Mouse (Mus musculus) c-Kit-positive CD71-negative TER-119-negative erythroid progenitor cells, embryonic 14.5 days (primary cell): ENCODE data around the gene Slc25a22.

ENCODE experiments used
- DNase-seq: peaks from one replicate; pipeline ENCODE4 v3.0.0-alpha.2; 2013; ENCODE audit warnings: low read depth

Gene Slc25a22

DNA sequence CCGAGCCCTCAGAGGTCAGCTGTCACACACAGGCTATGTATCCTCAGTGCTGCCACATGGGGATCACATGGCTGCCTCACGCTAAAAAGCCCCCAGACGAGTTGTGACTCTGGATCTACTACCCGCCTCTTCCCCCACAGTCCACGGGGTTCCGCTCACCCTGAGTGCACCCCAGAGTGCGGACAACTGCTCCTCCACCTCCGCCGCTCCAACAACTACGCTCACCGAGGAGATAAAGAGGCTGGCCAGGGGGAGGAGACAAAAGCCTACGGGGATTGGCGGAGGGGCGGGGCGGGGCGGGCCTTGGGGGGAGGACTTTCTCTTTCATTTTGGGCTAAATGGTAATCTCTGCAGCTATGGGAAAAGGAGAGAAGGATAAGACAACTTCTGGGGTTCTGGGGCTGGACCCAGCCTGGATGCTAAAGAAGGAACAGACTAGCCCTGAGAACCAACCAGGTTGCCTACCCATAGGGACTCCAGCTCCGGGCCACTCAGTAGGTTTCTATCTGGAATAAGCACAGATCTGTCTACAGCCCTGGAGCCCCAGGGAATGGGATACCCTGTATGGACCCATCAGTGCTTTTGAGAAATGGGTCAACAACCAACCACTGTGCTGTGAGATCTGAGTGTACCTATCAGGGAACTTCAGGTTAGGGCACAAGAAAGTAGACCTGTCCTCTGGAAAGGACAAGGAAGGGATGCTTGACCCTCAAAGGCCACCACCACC lies 2.4 kb downstream of the Slc25a22 start:
- DNase-seq: peak; percentile 56

- DNase-seq: no peak
Observed at GRCm38 (mm10) chr7:141434464-141434863, 3.2 kb downstream of the Slc25a22 start.

DNA sequence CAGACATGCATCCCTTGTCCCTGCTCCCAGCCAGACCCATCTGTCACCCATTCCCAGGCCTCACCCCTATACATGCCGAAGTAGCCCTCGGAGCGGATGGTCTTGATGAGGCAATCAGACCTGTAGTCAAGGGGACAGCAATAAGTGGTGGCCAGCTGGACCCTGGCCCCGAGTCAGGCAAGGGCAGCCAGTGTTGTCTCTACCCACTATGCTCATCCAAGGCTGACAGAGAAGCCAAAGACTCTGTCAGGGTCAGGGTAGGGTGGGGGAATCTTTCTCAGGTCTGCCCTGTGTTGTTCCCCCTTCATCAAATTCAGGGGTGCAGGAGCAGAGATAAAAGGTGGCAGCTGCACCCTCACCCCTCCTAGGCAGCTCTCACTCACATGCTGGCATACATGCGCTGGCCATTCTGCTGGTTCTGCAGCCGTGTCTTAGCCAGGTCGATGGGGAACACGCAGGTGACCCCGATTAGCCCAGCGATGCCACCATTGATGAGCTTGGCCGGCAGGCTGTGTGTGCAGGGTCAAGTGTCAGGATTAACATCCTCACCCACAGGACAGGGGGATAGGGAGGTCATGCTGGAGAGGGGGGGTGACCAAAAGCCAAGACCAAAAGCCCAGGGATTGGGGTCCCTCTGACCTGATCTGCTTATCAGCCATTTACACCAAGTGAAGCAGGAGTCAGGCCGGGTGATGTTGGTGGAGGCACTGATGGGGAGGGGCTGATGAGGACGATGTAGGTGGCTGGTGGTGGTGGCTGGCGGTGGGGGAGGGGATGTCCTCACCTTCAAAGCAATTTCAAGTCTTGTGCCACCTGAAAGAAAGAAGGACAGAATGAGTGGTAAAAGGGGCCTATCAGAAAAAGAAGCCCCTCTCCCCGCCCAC lies 3.9 kb downstream of the Slc25a22 start:
- no peak for DNase-seq

- DNase-seq: no peak
Observed at GRCm38 (mm10) chr7:141432741-141433516, 4.8 kb downstream of the Slc25a22 start.

GRCm38 (mm10) chr7:141432186-141432611 lies 5.5 kb downstream of the Slc25a22 start:
- DNase-seq: no peak

DNA sequence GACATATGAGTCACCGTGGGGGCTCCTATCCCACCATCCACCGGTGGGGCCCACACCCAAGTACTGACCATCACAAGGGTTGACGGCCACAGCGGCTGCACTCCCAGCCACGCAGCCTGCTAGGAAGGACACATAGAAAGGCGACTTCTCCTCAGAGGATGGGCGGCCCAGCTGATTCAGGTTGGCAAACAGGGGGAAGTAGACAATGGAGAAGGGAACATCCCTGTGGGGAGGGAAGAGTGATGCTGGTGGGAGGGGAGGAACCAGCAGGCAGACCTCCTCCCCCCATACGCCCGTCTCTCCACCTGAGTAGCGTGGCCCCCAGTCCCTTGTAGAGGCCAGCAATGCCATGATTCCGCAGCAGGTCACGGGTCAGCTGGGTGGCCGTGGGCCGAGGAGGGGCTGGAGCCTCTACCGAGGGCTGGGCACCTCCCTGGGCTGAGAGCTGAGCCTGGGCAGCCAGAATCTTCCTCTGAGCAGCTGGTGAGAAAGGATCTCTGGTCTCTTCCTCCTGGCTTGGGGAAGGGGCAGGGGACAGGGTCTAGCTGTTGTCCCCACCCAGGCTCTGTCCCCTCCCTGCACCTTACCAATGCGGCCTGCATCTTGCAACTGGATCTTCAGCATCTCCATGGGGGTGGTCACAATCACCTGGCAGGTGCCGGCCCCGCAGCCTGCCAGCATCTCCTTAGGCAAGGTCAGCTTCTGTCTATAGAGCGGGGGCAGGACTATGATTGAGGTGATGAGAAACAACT lies 6.1 kb downstream of the Slc25a22 start:
- no peak for DNase-seq

GRCm38 (mm10) chr7:141430585-141431240 lies 7.0 kb downstream of the Slc25a22 start:
- no peak for DNase-seq

DNA sequence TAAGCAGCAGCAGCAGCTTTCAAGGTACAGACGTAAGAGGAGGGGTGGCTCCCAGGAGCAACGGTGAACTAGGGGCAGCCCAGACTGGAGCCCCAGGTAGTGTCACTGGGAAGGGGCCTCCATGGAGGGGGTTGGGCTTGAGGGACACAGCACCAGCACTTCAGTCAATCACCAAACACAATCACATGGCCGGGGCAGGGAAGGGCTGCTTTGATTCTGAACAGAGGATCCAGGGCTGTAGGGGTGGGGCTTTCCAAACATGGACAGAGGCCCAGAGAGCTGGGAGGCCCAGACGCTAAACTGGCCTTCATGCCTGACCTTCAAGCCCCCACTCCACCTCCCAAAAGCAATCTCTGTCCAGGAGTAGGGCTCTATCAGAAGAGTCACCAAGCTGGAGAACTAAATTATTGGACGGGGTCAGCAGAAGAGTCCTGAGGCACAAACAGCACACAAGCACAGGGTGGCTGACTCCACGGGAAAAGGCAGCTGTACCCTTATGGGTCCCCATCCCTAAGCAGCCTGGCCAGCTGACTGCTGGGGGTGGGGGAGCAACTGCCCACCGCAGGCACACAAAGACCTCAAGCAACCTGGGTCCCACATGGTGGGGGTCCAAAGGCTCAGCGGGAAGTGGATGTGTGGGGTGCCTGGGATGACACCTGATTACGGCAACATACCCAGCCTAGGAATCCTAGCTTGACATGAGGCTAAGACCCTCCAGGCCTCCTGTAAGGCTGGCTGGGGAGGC lies 7.7 kb downstream of the Slc25a22 start:
- no peak for DNase-seq

DNA sequence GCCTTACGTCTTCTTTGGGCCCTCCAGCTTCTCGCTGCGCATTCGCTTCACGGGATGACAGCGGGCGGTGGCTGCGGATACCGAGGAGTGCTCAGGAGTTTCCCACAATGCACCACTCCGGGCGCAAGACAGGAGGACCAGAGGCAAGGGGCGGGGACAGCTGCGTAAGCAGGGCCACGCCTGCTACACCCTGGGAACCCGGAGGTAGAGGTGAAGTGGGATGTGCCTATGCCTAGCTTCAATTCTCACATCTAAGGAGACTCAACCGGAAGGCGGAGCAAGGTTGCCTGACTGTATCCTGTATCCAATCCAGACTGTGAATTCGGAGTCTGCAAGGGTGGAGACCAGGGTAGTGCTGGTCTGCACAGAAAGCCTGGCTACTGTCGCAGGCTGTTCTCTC lies 8.4 kb downstream of the Slc25a22 start, which contains the start of gene Cend1:
TSS of gene Cend1 (minus strand) at position 182 of the 400 bp plus-strand sequence.
- DNase-seq: no peak

DNA sequence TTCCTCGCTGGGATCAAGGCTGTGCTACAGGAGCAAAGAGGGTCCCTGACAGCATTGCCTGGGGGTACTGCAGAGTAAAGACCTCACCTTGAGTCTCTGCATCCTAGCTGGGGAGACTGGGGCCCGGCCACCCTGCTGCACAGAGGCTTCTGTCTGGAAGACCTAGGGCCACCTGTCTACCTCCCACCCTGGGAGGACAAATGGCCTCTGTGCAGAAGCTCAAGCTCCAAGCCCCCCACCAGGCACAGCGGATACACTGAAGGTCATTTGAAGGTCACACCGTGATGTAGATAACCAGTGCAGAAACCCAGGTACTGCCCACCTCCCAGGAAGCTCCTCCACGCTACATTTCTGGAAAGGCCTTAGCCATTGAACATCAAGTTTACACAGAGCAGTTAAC lies 9.0 kb downstream of the Slc25a22 start:
- DNase-seq: no peak

DNA sequence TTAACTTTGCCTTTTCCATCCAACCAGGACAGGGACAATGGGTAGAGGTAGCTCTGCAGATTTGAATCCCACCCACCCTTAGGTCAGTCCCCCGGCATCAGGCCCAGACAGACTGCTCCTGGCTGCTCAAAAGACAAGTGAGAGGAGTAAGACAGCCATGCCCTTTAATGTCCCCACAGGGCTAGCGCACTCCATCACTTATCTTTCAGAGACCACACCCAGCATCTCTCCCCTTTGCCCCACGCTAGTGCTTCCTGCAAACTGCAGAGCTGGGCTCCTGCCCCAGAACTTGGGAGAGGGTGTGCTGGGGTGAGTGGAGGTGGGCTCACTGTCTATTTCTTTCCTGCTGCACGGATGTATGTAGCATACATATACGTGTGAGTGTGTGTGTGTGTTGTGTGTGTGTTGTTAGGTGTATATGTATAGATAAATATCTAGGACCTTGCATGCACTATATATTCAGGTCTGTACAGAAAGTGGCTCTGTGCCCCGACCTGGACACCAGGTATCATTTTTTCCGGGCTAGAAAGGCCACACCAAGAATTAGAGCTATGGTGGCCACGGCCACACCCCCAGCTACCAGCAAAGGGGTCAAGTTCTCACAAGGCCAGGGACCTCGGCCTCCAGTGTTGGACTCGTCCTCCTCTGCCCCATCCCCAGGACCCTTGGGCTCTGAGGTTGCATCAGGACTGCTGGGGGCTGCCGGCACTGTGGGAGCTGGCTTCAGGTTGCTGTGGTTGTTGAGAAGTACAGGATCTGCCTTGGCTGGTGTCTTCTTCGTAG lies 10.6 kb downstream of the Slc25a22 start:
- no peak for DNase-seq

DNA sequence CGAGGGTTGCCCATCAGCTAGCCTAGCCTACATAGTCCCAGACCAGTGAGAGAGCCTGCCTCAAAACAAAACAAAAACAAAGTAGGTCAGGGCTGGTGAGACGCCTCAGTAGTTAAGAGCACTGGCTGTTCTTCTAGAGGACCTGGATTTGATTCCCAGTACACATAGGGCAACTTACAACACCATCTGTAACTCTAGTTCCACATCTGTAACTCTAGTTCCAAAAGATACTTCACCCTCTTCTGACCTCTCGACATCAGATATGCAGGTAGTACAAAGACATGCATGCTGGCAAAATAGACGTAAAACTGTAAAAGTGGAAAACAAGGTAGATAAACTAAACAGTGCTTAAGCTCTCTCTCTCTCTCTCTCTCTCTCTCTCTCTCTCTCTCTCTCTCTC lies 13.9 kb downstream of the Slc25a22 start:
- DNase-seq: no peak

- DNase-seq: no peak
Observed at GRCm38 (mm10) chr7:141420030-141420702, 17.5 kb downstream of the Slc25a22 start.

GRCm38 (mm10) chr7:141418970-141419369 lies 18.7 kb downstream of the Slc25a22 start:
- no peak for DNase-seq

DNA sequence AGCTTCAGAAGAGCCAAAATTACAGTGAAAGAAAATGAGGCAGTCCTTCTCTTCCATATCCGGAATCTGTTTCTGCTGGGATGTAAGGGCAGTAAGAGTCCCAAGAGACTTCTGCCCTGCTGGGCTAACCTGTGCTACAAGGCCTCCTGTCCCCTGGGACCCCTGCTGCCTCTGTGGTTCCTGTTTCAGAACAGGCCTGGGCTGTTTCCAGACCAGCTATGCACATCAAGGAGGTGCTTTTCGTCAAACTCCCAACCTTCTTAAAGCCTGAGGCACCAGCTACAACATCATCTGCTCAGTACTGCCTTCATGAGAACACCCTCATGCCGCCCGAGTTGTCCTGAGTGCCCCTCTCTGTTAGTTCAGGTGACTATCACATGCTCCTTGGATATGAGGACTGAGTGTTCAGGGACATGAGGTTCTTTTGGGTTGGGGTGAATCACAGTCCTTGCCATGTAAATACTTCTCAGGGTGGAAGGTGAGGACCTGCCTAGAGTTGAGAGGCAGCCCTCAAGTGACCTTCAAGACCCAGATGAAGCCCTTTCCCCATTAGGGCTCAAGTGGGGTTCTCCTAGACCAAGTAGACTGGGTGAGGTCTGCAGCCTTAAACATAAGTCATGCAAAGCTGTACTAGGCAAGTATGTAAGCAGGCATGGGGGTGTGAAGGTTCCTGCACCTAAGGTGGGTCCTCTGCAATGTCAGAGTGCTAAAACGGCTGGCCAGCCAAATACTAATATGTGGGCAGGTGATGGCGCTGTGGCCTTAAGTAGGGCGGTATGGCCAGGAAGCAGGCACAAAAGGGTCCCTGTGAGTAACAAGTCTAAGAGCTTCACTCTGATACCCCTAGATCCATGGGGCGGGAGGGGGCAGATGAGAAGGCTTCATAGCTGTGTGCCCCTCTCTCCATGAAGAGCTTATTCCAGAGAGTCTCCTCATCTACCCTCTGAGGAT lies 19.7 kb downstream of the Slc25a22 start:
- DNase-seq: no peak

DNA sequence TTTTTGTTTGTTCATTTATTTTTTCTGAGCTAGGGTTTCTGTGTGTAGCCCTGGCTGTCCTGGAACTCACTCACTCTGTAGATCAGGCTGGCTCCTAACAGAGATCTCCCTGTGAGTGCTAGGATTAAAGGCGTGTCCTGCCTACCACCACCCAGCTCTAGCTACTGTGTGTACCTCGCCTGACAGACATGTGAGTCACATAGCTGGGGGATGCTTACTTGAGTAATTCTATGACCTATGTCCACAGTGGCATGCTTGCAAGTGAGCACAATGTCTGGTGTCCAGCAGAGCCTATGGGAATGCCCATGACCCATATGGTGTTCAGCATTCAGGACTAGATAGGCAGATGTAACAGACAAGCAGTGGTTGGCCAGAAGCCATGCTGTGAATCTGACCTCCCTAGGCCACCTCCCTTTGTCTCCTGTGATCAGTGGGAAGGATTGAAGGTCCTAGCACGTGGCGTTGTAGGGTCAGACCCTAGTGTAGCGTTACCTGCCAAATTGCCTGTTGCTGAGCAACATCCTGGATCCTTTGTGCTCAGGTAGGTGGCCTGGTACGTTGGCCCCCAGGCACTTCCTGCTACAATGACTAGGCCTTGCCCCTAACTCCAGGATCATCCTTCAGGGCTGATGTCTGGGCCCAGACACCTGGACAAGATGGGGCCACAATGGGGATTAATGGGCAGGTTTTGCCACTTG lies 21.4 kb downstream of the Slc25a22 start:
- DNase-seq: no peak
